Mouse (Mus musculus) left cerebral cortex, postnatal 14 days (tissue): ENCODE results near the gene Depdc5. TPM values are rescaled to one million over a fixed set of nuclear protein-coding genes. Genes with fewer than 3 reads are reported as not detected.

Source experiments
- DNase-seq, 2 experiments: peaks; one replicate each; pipeline ENCODE4 v3.0.0; 2021 to 2022; ENCODE audit warnings: low spot score in 2 of 2, mixed read lengths in 1 of 2
- intact Hi-C: fragments of 180-260 bp; cut with DNase I; formaldehyde crosslinking; loops from one replicate; pipeline ENCODE4 v1.15.1; 2025
- total RNA-seq, 2 experiments: library from RNA; stranded (reverse); gene quantifications; 2 replicates each; pipeline ENCODE4 v1.2.3; 2021

Depdc5 gene
- total RNA-seq, 2 experiments from 2014 or later, result 56.0 to 61.8 TPM

- intact Hi-C loops, result loop anchor here (2.0 kb wide), 1 partner anchor 29 kb away; the partner anchor contains the start of gene Ywhah
- peak; percentile 64 to 85 for DNase-seq
Measured at GRCm38 (mm10) chr5:32989959-32990640, 126.6 kb downstream of the Depdc5 start.

GRCm38 (mm10) chr5:32991152-32991551 lies 127.7 kb downstream of the Depdc5 start:
- intact Hi-C loops, result loop anchor here (2.0 kb wide), 1 partner anchor 28 kb away; the partner anchor contains the start of gene Ywhah
- DNase-seq, result peak in 1 of 2 experiments; percentile 50

GRCm38 (mm10) chr5:32994471-32994870 lies 131.0 kb downstream of the Depdc5 start:
- intact Hi-C loops, result no loop called here
- no peak for DNase-seq

GRCm38 (mm10) chr5:32995756-32996155 lies 132.3 kb downstream of the Depdc5 start:
- intact Hi-C loops, result no loop called here
- no peak for DNase-seq

- DNase-seq, result no peak
- intact Hi-C loops, result no loop called here
Measured at GRCm38 (mm10) chr5:32996560-32996959, 133.1 kb downstream of the Depdc5 start.

GRCm38 (mm10) chr5:32997686-32998085 lies 134.2 kb downstream of the Depdc5 start:
- intact Hi-C loops, result no loop called here
- DNase-seq, result no peak

- no peak for DNase-seq
- intact Hi-C loops, result no loop called here
Measured at GRCm38 (mm10) chr5:32998783-32999182, 135.3 kb downstream of the Depdc5 start.

GRCm38 (mm10) chr5:33001111-33001510 lies 137.6 kb downstream of the Depdc5 start:
- peak; percentile 81 to 86 for DNase-seq

GRCm38 (mm10) chr5:33002781-33003180 lies 139.3 kb downstream of the Depdc5 start:
- intact Hi-C loops, result no loop called here
- no peak for DNase-seq

More at GRCm38 (mm10) chr5:33001111-33001510, 137.6 kb downstream of the Depdc5 start:
- intact Hi-C loops, result no loop called here

- intact Hi-C loops, result no loop called here
- DNase-seq, result no peak
Measured at GRCm38 (mm10) chr5:33003500-33003899, 140.0 kb downstream of the Depdc5 start.

- no peak for DNase-seq
- intact Hi-C loops, result no loop called here
Measured at GRCm38 (mm10) chr5:33004110-33004509, 140.6 kb downstream of the Depdc5 start.

- peak; percentile 36 to 81 for DNase-seq
- intact Hi-C loops, result no loop called here
Measured at GRCm38 (mm10) chr5:33005442-33006145, 142.1 kb downstream of the Depdc5 start.

GRCm38 (mm10) chr5:33006670-33007069 lies 143.2 kb downstream of the Depdc5 start:
- DNase-seq, result peak; percentile 81 to 95
- intact Hi-C loops, result no loop called here

- intact Hi-C loops, result no loop called here
- DNase-seq, result no peak
Measured at GRCm38 (mm10) chr5:33007371-33007770, 143.9 kb downstream of the Depdc5 start.

- DNase-seq, result no peak
- intact Hi-C loops, result no loop called here
Measured at GRCm38 (mm10) chr5:33009301-33009700, 145.8 kb downstream of the Depdc5 start.

GRCm38 (mm10) chr5:33009818-33010812 lies 146.6 kb downstream of the Depdc5 start:
- intact Hi-C loops, result no loop called here
- no peak for DNase-seq

- intact Hi-C loops, result no loop called here
- DNase-seq, result no peak
Measured at GRCm38 (mm10) chr5:33011132-33012106, 147.9 kb downstream of the Depdc5 start.

GRCm38 (mm10) chr5:33014096-33014495 lies 150.6 kb downstream of the Depdc5 start:
- intact Hi-C loops, result no loop called here
- no peak for DNase-seq
